Mouse (Mus musculus): ENCODE data around the gene Fam129a. TPM values are rescaled to one million over a fixed set of nuclear protein-coding genes. Genes with fewer than 3 reads are reported as not detected.

Gene Fam129a
- polyA plus RNA-seq, 1 experiment from 2014 or later, result 1.4 TPM

DNA sequence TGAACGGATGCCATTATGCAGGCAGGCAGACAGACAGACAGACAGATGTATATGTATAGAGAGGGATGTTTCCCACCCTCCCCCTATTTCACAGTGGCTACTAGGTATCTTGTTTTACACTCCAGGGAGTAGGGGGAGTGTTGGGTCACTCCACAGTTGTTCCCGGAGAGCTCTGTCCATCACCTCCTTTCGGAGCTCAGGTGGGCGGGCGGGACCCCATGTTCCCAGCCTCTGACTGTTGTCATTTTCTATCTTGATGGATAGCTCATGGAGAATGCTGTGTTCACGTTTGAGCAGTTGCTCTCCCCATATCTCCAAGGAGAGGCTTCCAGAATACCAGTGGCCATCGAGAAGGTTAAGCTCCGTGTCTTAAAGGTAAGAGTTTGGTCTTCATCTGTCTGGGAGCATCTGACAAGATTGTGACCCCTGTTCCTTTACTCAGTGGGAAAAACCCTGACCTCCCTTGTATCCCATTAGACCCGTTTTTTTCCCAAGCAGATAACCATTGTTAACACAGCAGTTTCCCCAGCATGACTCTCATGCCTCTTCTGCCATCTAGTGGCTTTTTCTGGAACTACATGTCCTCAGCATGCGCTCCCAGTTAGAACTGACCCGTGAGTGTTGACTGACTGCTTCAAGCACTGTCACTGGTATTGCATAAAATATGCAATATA, 134.9 kb downstream of the Fam129a start:
- Histone ChIP-seq H3K27ac (replicated peaks; ENCODE audit: low read depth, low read length) (no peak overlapping the region), H3K4me1 (ENCODE audit: control insufficient read depth, insufficient read depth, low read length) (no peaks in the 10 kb centered on the region), H3K27me3 (ENCODE audit: control insufficient read depth, insufficient read depth, low read length) (no peaks in the 10 kb centered on the region), H3K36me3 (replicated peaks; ENCODE audit: control insufficient read depth, insufficient read depth, low read depth, low read length) (no peaks in the 10 kb centered on the region), H3K4me2 (ENCODE audit: low read depth, low read length) (no peak overlapping the region), H3K4me3 (ENCODE audit: low read depth, low read length) (no peak overlapping the region), H3K9ac (replicated peaks; ENCODE audit: low read length) (no peak overlapping the region), H3K9me3 (replicated peaks; ENCODE audit: control insufficient read depth, low read length) (no peaks in the 10 kb centered on the region)
- ATAC-seq (replicated peaks; ENCODE audit: insufficient number of reproducible peaks, low FRiP score, low TSS enrichment, low read depth) (peak; percentile 66; the same call in 1 of the 2 replicates), DNase-seq (ENCODE audit: low spot score) (peak; percentile 89)
- WGBS, result 29% methylated on average over 11 of the region's 11 CpGs

GRCm38 (mm10) chr1:151706397-151706752, 135.4 kb downstream of the Fam129a start:
- no peak overlapping the region for H3K4me3 ChIP-seq (ENCODE audit: low read depth, low read length)
- no peaks in the 10 kb centered on the region for H3K4me1 ChIP-seq (ENCODE audit: control insufficient read depth, insufficient read depth, low read length)
- ATAC-seq (replicated peaks; ENCODE audit: insufficient number of reproducible peaks, low FRiP score, low TSS enrichment, low read depth) (no peak), DNase-seq (ENCODE audit: low spot score) (no peak)
- no peak overlapping the region for H3K9ac ChIP-seq (replicated peaks; ENCODE audit: low read length)
- no peaks in the 10 kb centered on the region for H3K36me3 ChIP-seq (replicated peaks; ENCODE audit: control insufficient read depth, insufficient read depth, low read depth, low read length)
- no peak overlapping the region for H3K27ac ChIP-seq (replicated peaks; ENCODE audit: low read depth, low read length)
- H3K4me2 ChIP-seq (ENCODE audit: low read depth, low read length), result no peak overlapping the region
- no peaks in the 10 kb centered on the region for H3K9me3 ChIP-seq (replicated peaks; ENCODE audit: control insufficient read depth, low read length)
- H3K27me3 ChIP-seq (ENCODE audit: control insufficient read depth, insufficient read depth, low read length), result no peaks in the 10 kb centered on the region
- whole genome bisulfite sequencing, result 80% methylated on average over 3 of the region's 3 CpGs

DNA sequence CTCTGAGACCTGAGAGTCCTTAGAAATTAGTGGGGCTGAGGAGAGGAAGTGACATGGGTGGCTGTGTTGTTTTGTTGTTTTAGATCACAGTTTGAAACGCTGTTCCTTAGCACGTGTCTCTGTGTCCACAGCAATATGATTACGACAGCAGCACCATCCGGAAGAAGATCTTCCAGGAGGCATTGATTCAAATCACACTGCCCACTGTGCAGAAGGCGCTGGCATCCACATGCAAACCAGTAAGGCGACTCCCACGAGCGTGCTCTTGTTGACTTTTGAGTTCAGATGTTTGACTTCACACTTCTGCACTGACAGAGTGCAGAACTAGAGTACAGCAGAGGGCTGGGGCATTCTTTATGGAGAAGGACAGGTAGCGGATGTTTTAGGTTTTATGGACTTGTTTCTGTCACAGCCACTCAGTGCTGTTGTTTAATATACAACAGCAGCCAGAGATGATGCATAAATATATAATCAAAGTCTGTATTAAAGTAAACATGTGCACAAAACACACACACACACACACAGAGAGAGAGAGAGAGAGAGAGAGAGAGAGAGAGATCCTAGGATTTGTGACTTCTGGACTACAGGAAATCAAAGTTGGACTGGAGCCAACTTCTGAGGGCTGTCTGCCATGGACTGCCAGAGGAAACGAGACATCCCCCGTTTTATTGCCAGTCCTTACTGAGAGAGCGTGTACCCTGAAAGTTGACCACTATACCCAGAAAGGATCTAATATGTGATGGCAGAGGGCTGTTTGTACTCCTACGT, 138.2 kb downstream of the Fam129a start:
- Histone ChIP-seq H3K4me3 (ENCODE audit: low read depth, low read length) (no peak overlapping the region), H3K27me3 (ENCODE audit: control insufficient read depth, insufficient read depth, low read length) (no peaks in the 10 kb centered on the region), H3K4me1 (ENCODE audit: control insufficient read depth, insufficient read depth, low read length) (no peaks in the 10 kb centered on the region), H3K9ac (replicated peaks; ENCODE audit: low read length) (no peak overlapping the region), H3K9me3 (replicated peaks; ENCODE audit: control insufficient read depth, low read length) (no peaks in the 10 kb centered on the region), H3K27ac (replicated peaks; ENCODE audit: low read depth, low read length) (no peak overlapping the region), H3K4me2 (ENCODE audit: low read depth, low read length) (no peak overlapping the region), H3K36me3 (replicated peaks; ENCODE audit: control insufficient read depth, insufficient read depth, low read depth, low read length) (no peaks in the 10 kb centered on the region)
- 65% methylated on average over 13 of the region's 13 CpGs for WGBS
- ATAC-seq (replicated peaks; ENCODE audit: insufficient number of reproducible peaks, low FRiP score, low TSS enrichment, low read depth) (no peak), DNase-seq (ENCODE audit: low spot score) (peak; percentile 36)

GRCm38 (mm10) chr1:151709734-151710022, 138.7 kb downstream of the Fam129a start:
- Histone ChIP-seq H3K9me3 (replicated peaks; ENCODE audit: control insufficient read depth, low read length) (no peaks in the 10 kb centered on the region), H3K4me2 (ENCODE audit: low read depth, low read length) (no peak overlapping the region), H3K27ac (replicated peaks; ENCODE audit: low read depth, low read length) (no peak overlapping the region), H3K27me3 (ENCODE audit: control insufficient read depth, insufficient read depth, low read length) (no peaks in the 10 kb centered on the region), H3K4me1 (ENCODE audit: control insufficient read depth, insufficient read depth, low read length) (no peaks in the 10 kb centered on the region), H3K4me3 (ENCODE audit: low read depth, low read length) (no peak overlapping the region), H3K9ac (replicated peaks; ENCODE audit: low read length) (no peak overlapping the region), H3K36me3 (replicated peaks; ENCODE audit: control insufficient read depth, insufficient read depth, low read depth, low read length) (no peaks in the 10 kb centered on the region)
- DNase-seq (ENCODE audit: low spot score), result no peak
- ATAC-seq (replicated peaks; ENCODE audit: insufficient number of reproducible peaks, low FRiP score, low TSS enrichment, low read depth), result no peak
- WGBS, result 77% methylated on average over 2 of the region's 2 CpGs

DNA sequence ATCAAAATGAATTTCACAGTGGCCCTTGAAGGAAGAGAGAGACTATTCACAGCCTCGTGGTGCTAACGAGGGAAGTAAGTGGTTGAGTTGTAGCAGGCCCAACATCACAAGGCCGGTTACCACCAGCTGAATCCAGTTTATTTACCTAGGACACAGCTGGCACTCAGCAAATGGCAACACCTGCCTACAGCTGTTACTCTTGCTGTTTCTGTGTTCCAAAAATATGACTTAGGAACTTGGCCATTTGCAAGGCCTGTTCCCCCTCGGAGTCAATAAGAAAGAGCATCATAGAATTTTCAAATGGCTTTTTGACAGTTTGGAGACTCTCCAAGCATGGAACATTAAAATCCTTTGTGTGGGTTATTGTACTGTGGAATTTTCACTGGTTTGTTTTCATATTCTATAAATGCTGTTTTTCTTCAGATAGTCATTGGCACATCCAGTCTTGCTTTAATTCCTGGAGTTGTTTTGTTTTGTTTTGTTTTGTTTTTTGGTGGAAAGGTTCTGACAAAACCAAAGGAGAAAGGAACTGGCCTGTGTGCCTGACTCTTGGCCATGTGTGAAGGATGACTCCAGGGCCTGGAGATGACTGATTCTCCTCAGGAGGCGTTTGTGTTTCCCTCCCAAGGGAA, 139.6 kb downstream of the Fam129a start:
- Histone ChIP-seq H3K27me3 (ENCODE audit: control insufficient read depth, insufficient read depth, low read length) (no peaks in the 10 kb centered on the region), H3K4me2 (ENCODE audit: low read depth, low read length) (no peak overlapping the region), H3K4me3 (ENCODE audit: low read depth, low read length) (no peak overlapping the region), H3K27ac (replicated peaks; ENCODE audit: low read depth, low read length) (no peak overlapping the region), H3K36me3 (replicated peaks; ENCODE audit: control insufficient read depth, insufficient read depth, low read depth, low read length) (no peaks in the 10 kb centered on the region), H3K4me1 (ENCODE audit: control insufficient read depth, insufficient read depth, low read length) (no peaks in the 10 kb centered on the region), H3K9ac (replicated peaks; ENCODE audit: low read length) (no peak overlapping the region), H3K9me3 (replicated peaks; ENCODE audit: control insufficient read depth, low read length) (no peaks in the 10 kb centered on the region)
- no peak for DNase-seq (ENCODE audit: low spot score)
- 74% methylated on average over 5 of the region's 5 CpGs for WGBS
- no peak for ATAC-seq (replicated peaks; ENCODE audit: insufficient number of reproducible peaks, low FRiP score, low TSS enrichment, low read depth)

DNA sequence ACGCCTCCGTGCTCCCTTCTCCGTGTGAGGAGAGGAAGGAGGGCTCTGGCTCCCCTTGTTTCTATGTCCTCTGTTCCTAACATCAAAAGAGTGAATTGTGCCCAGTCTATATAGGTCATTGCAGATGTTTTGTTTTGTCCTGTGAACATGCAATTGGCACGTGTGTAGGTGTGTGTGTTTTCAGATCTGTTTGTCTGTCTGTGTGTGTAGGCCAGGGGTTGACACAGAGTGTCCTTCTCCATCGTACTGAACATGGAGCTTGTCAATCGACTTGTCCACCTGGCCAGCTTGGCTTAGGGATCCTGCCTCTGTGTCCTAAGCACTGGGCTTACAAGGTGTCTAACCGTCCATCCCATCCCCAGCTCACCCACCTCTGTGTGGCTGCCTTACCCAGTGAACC, 140.1 kb downstream of the Fam129a start:
- Histone ChIP-seq H3K27ac (replicated peaks; ENCODE audit: low read depth, low read length) (no peak overlapping the region), H3K4me3 (ENCODE audit: low read depth, low read length) (no peak overlapping the region), H3K27me3 (ENCODE audit: control insufficient read depth, insufficient read depth, low read length) (no peaks in the 10 kb centered on the region), H3K4me2 (ENCODE audit: low read depth, low read length) (no peak overlapping the region), H3K9me3 (replicated peaks; ENCODE audit: control insufficient read depth, low read length) (no peaks in the 10 kb centered on the region), H3K36me3 (replicated peaks; ENCODE audit: control insufficient read depth, insufficient read depth, low read depth, low read length) (no peaks in the 10 kb centered on the region), H3K9ac (replicated peaks; ENCODE audit: low read length) (no peak overlapping the region), H3K4me1 (ENCODE audit: control insufficient read depth, insufficient read depth, low read length) (no peaks in the 10 kb centered on the region)
- DNase-seq (ENCODE audit: low spot score), result no peak
- 73% methylated on average over 7 of the region's 7 CpGs for WGBS
- ATAC-seq (replicated peaks; ENCODE audit: insufficient number of reproducible peaks, low FRiP score, low TSS enrichment, low read depth), result no peak

DNA sequence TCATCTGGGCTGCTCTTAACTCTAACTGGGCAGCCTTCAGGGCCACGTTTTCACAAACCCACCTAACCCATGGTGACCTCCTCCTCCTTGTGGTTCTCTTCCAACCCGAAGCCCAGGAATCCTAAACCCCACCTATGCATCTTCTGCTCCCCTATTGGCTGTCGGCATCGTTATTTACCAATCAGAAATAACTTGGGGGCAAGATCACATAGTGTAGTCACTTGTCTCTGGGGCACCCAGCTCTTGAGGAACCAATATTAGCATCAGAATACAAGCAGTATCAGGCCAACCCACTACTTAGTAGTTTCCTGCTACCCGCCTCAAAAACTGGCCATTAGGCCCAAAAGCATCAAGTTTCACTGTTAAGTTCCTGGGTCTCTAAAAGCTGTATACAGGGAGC, 141.7 kb downstream of the Fam129a start:
- Histone ChIP-seq H3K4me2 (ENCODE audit: low read depth, low read length) (no peak overlapping the region), H3K4me1 (ENCODE audit: control insufficient read depth, insufficient read depth, low read length) (no peaks in the 10 kb centered on the region), H3K4me3 (ENCODE audit: low read depth, low read length) (no peak overlapping the region), H3K36me3 (replicated peaks; ENCODE audit: control insufficient read depth, insufficient read depth, low read depth, low read length) (no peaks in the 10 kb centered on the region), H3K27ac (replicated peaks; ENCODE audit: low read depth, low read length) (no peak overlapping the region), H3K9ac (replicated peaks; ENCODE audit: low read length) (no peak overlapping the region), H3K9me3 (replicated peaks; ENCODE audit: control insufficient read depth, low read length) (no peaks in the 10 kb centered on the region), H3K27me3 (ENCODE audit: control insufficient read depth, insufficient read depth, low read length) (no peaks in the 10 kb centered on the region)
- DNase-seq (ENCODE audit: low spot score) (no peak), ATAC-seq (replicated peaks; ENCODE audit: insufficient number of reproducible peaks, low FRiP score, low TSS enrichment, low read depth) (no peak)
- 38% methylated on average over 5 of the region's 5 CpGs for WGBS

DNA sequence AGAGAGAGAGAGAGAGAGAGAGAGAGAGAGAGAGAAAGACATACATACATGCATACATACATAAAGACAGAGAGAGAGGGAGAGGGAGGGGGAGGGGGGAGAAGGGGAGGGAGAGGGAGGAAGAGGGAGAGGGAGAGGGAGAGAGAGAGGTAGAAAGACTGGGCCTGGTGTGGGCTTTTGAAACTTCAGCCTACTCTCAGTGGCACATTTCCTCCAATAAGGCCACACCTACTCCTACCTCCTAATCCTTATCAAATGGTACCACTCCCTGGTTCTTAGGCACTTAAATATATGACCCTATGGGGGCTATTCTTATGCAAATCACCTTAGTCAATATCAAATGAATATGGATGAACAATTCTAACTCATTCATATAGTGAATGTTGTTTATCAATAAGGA, 142.6 kb downstream of the Fam129a start:
- no peak overlapping the region for H3K9ac ChIP-seq (replicated peaks; ENCODE audit: low read length)
- no peak overlapping the region for H3K27ac ChIP-seq (replicated peaks; ENCODE audit: low read depth, low read length)
- H3K4me1 ChIP-seq (ENCODE audit: control insufficient read depth, insufficient read depth, low read length), result no peaks in the 10 kb centered on the region
- DNase-seq (ENCODE audit: low spot score), result no peak
- no peak overlapping the region for H3K4me2 ChIP-seq (ENCODE audit: low read depth, low read length)
- no peak for ATAC-seq (replicated peaks; ENCODE audit: insufficient number of reproducible peaks, low FRiP score, low TSS enrichment, low read depth)
- H3K4me3 ChIP-seq (ENCODE audit: low read depth, low read length), result no peak overlapping the region
- H3K9me3 ChIP-seq (replicated peaks; ENCODE audit: control insufficient read depth, low read length), result no peaks in the 10 kb centered on the region
- H3K36me3 ChIP-seq (replicated peaks; ENCODE audit: control insufficient read depth, insufficient read depth, low read depth, low read length), result no peaks in the 10 kb centered on the region
- H3K27me3 ChIP-seq (ENCODE audit: control insufficient read depth, insufficient read depth, low read length), result no peaks in the 10 kb centered on the region

Measured in embryonic facial prominence, embryonic 11.5 days (tissue).